ENCODE assay signal across 7 mouse cellular contexts in the genomic region with DNA sequence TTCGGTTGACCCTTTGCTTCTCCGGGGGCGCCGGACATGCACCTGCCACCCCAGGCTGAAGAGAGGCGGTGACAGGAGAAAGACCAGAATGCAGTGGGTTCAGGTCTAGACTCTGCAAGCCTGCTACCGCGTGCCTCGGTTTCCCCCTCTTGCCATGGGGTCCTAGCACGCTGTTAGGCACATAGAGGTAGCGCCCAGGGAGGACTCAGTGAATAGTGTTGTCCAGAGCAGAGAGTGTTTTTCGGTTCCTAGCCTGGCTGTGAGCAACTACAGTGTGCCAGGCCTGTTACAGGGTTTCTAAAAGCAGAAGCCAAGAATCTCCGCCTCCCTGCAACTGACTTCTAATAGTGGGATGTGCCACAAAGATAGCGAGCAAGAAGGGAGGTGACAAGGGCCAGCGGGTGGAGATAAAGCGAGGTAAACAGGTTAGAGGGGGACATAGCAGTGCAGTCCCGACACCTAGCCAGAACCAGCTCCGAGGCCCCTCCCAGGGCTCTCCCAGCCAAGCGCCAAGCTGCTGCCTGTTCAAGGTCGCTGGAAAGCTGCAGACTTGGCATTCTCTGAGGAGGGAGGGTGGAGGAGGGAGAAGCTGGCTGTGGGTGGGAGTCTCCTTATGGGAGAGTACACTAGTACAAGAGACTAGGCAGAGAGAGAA. TPM values are rescaled to one million over a fixed set of nuclear protein-coding genes. Genes with fewer than 3 reads are reported as not detected.
A peak's percentile ranks its signal among the peaks of the same experiment; 100 is the strongest.
DNase-seq lines count a peak whose midpoint lies in the region; TF ChIP-seq lines count a peak whose summit lies in the region.

No protein-coding gene starts in this region.

- peak overlapping the region; percentile 67 for H3K4me3 ChIP-seq in embryonic facial prominence, embryonic 10.5 days
- peak overlapping the region; percentile 59 for H3K4me3 ChIP-seq in midbrain, embryonic 10.5 days
- H3K4me3 ChIP-seq in small intestine, adult 2 months (ENCODE audit: low read depth, low read length) = peak overlapping the region; percentile 46

- H3K4me1 ChIP-seq in embryonic facial prominence, embryonic 10.5 days = peaks cover 79% of the 10 kb centered on the region
- peaks cover 75% of the 10 kb centered on the region for H3K4me1 ChIP-seq in midbrain, embryonic 10.5 days
- H3K4me1 ChIP-seq in small intestine, adult 2 months (ENCODE audit: control insufficient read depth, insufficient read depth, insufficient read length, low read length) = peaks cover 13% of the 10 kb centered on the region

- H3K27ac ChIP-seq in embryonic facial prominence, embryonic 10.5 days (replicated peaks) = peak overlapping the region; percentile 89
- H3K27ac ChIP-seq in midbrain, embryonic 10.5 days (replicated peaks) = peak overlapping the region; percentile 90
- H3K27ac ChIP-seq in small intestine, adult 2 months (ENCODE audit: insufficient read depth, low read depth, low read length) = 0 out of 2 replicates have a peak overlapping the region, but pooled peaks have one; percentile 13

- TF ChIP-seq POLR2A in small intestine, adult 2 months (IDR thresholded peaks at IDR 0.05; ENCODE audit: low read depth, low read length) = no peak

- no peaks in the 10 kb centered on the region for H3K36me3 ChIP-seq in embryonic facial prominence, embryonic 10.5 days (replicated peaks)
- H3K36me3 ChIP-seq in midbrain, embryonic 10.5 days = no peaks in the 10 kb centered on the region
- H3K36me3 ChIP-seq in small intestine, adult 2 months (ENCODE audit: control insufficient read depth, insufficient read depth, low read length) = no peaks in the 10 kb centered on the region

- H3K27me3 ChIP-seq in embryonic facial prominence, embryonic 10.5 days (replicated peaks; ENCODE audit: low read depth, poor library complexity, severe bottlenecking) = peaks cover 18% of the 10 kb centered on the region; the same call in 1 of the 2 replicates
- peaks cover 9% of the 10 kb centered on the region; the same call in 1 of the 2 replicates for H3K27me3 ChIP-seq in midbrain, embryonic 10.5 days (ENCODE audit: low read depth, poor library complexity, severe bottlenecking)
- no peaks in the 10 kb centered on the region for H3K27me3 ChIP-seq in small intestine, adult 2 months (ENCODE audit: control insufficient read depth, insufficient read depth, low read length)

- DNase-seq in adrenal gland, postnatal 36 days = peak; percentile 89 to 91
- peak; percentile 55 for DNase-seq in embryonic facial prominence, embryonic 10.5 days (ENCODE audit: low spot score)
- peak; percentile 99 for DNase-seq in heart, adult 11 months
- peak; percentile 87 for DNase-seq in kidney, adult 18-20 months
- peak; percentile 81 for DNase-seq in left cerebral cortex, postnatal 4 days
- peak; percentile 51 for DNase-seq in midbrain, embryonic 10.5 days (ENCODE audit: low spot score)

- WGBS in embryonic facial prominence, embryonic 10.5 days = 7% methylated on average over 19 of the region's 19 CpGs
- 7% methylated on average over 19 of the region's 19 CpGs for WGBS in midbrain, embryonic 10.5 days
- 1% methylated on average over 19 of the region's 19 CpGs for WGBS in small intestine, adult 2 months

- TF ChIP-seq CTCF in small intestine, adult 2 months (IDR thresholded peaks at IDR 0.05; ENCODE audit: extremely low read depth, insufficient read length, insufficient replicate concordance, low read depth, low read length) = no peak

- intact Hi-C loops in left cerebral cortex, postnatal 4 days (cut with DNase I) = no loop called here

- H3K9me3 ChIP-seq in embryonic facial prominence, embryonic 10.5 days = no peaks in the 10 kb centered on the region
- H3K9me3 ChIP-seq in midbrain, embryonic 10.5 days (replicated peaks) = no peaks in the 10 kb centered on the region

RNA-seq across cellular contexts. Expression of gene 1700001O22Rik, which starts 31.5 kb away (rescaled TPM):
- 1 to 10 TPM in 1 of 2 experiments, under 1 TPM in 1; 0.99 to 2.8 TPM for total RNA-seq in adrenal gland, postnatal 36 days (2021)
- 2.4 and 3.1 TPM in 2 replicates for polyA plus RNA-seq in embryonic facial prominence, embryonic 10.5 days (2016; fragmentation: Nextera tagmentation; extraction: Ambion mirVana)
- total RNA-seq in left cerebral cortex, postnatal 4 days (2021) = 1 to 10 TPM; 2.1 to 2.5 TPM
- 3.5 and 4.0 TPM in 2 replicates for polyA plus RNA-seq in midbrain, embryonic 10.5 days (2016; fragmentation: Nextera tagmentation; extraction: Ambion mirVana)
- polyA plus RNA-seq in small intestine, adult 2 months (2012; rRNA removed) = 0.71 and 1.9 TPM in 2 replicates

RNA-seq across cellular contexts. Expression of gene Ntmt1, which starts 35.7 kb away (rescaled TPM):
- 10 to 100 TPM; 49.6 to 52.2 TPM for total RNA-seq in adrenal gland, postnatal 36 days (2021)
- 134 and 135 TPM in 2 replicates for polyA plus RNA-seq in embryonic facial prominence, embryonic 10.5 days (2016; fragmentation: Nextera tagmentation; extraction: Ambion mirVana)
- total RNA-seq in left cerebral cortex, postnatal 4 days (2021) = 10 to 100 TPM; 55.6 to 58.9 TPM
- 126 and 127 TPM in 2 replicates for polyA plus RNA-seq in midbrain, embryonic 10.5 days (2016; fragmentation: Nextera tagmentation; extraction: Ambion mirVana)
- polyA plus RNA-seq in small intestine, adult 2 months (2012; rRNA removed) = 14.3 and 23.8 TPM in 2 replicates

RNA-seq across cellular contexts. Expression of gene Asb6, which starts 58.2 kb away (rescaled TPM):
- 10 to 100 TPM; 23.9 to 27.0 TPM for total RNA-seq in adrenal gland, postnatal 36 days (2021)
- 53.9 and 56.0 TPM in 2 replicates for polyA plus RNA-seq in embryonic facial prominence, embryonic 10.5 days (2016; fragmentation: Nextera tagmentation; extraction: Ambion mirVana)
- total RNA-seq in left cerebral cortex, postnatal 4 days (2021) = 10 to 100 TPM; 29.2 to 33.2 TPM
- polyA plus RNA-seq in midbrain, embryonic 10.5 days (2016; fragmentation: Nextera tagmentation; extraction: Ambion mirVana) = 43.9 and 45.8 TPM in 2 replicates
- 23.5 and 31.7 TPM in 2 replicates for polyA plus RNA-seq in small intestine, adult 2 months (2012; rRNA removed)

Comparison
In these comparisons a context has a peak if more than half of its experiments do, and no peak if none do; other contexts are left out.
1. Peak in every context shown above with its lines: DNase-seq, H3K4me3 ChIP-seq and H3K27ac ChIP-seq.
2. H3K27ac ChIP-seq: peak in every context shown above with its lines; median percentile 90 in midbrain, embryonic 10.5 days; 89 in embryonic facial prominence, embryonic 10.5 days; 13 in small intestine, adult 2 months.